Mouse (Mus musculus) left cerebral cortex, postnatal 25 days (tissue): ENCODE measurements at regions not wholly inside any gene's neighbourhood (a gene's known extent, or its start where the extent isn't known, plus 50 kb on each side); places are given as distances from the start of the nearest gene placed in this dataset.

Experiments used
- DNase-seq, 2 experiments: peaks; one replicate each; pipeline ENCODE4 v3.0.0; 2022; ENCODE audit warnings: low spot score in 2 of 2, mixed read lengths in 1 of 2
- intact Hi-C: fragments of 180-260 bp; cut with DNase I; formaldehyde crosslinking; loops from one replicate; pipeline ENCODE4 v1.15.1; 2025

- intact Hi-C loops = no loop called here
- no peak for DNase-seq
Measured at GRCm38 (mm10) chr17:7467638-7468037, 82.4 kb upstream of the Unc93a2 start.

- DNase-seq = no peak
- intact Hi-C loops = no loop called here
Measured at GRCm38 (mm10) chr17:7464901-7465300, 79.6 kb upstream of the Unc93a2 start.

GRCm38 (mm10) chr17:7461164-7461563 is 75.9 kb upstream of the Unc93a2 start:
- intact Hi-C loops = no loop called here
- DNase-seq = no peak

- intact Hi-C loops = no loop called here
- no peak for DNase-seq
Measured at GRCm38 (mm10) chr17:7456939-7457338, 71.7 kb upstream of the Unc93a2 start.

- intact Hi-C loops = loop anchor here (2.0 kb wide), 1 partner anchor 383 kb away; the partner anchor contains the start of gene Fndc1
- peak; percentile 52 to 63 for DNase-seq
Measured at GRCm38 (mm10) chr17:7443822-7444221, 58.6 kb upstream of the Unc93a2 start.

GRCm38 (mm10) chr17:7435075-7435474 is 49.8 kb upstream of the Unc93a2 start:
- no peak for DNase-seq
- intact Hi-C loops = no loop called here
